Mouse (Mus musculus) urinary bladder, adult 18-20 months (tissue): ENCODE measurements at regions not wholly inside any gene's neighbourhood (a gene's known extent, or its start where the extent isn't known, plus 50 kb on each side); places are given as distances from the start of the nearest gene placed in this dataset.
"Not testable (repeated sequence)": the region's sequence is repeated elsewhere in the genome, so short reads cannot be mapped to it uniquely, and the experiment has no call there.

Experiments used
- DNase-seq, 2 experiments: peaks; one replicate each; pipeline ENCODE4 v3.0.0; 2022; ENCODE audit warnings: low spot score in 2 of 2, mixed read lengths in 2 of 2

DNA sequence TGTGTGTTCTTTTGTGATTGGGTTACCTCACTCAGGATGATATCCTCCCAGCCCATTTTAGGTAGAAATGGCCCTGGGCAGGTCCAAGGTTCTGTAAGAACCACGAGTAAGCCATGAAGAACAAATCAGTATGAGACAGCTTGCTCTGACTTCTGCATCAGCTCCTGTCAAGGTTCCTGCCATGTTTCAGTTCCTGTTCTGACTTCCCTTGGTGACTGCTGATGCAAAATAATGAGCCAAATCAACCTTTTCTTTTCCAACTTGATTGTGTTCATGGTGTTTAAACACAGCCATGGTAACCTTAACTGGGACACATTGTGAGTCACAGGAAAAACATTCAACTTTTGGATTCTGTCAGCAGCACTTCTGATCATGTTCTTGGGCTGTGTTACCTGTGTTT is 667.4 kb upstream of the Igfbp7 start:
- no peak for DNase-seq

DNA sequence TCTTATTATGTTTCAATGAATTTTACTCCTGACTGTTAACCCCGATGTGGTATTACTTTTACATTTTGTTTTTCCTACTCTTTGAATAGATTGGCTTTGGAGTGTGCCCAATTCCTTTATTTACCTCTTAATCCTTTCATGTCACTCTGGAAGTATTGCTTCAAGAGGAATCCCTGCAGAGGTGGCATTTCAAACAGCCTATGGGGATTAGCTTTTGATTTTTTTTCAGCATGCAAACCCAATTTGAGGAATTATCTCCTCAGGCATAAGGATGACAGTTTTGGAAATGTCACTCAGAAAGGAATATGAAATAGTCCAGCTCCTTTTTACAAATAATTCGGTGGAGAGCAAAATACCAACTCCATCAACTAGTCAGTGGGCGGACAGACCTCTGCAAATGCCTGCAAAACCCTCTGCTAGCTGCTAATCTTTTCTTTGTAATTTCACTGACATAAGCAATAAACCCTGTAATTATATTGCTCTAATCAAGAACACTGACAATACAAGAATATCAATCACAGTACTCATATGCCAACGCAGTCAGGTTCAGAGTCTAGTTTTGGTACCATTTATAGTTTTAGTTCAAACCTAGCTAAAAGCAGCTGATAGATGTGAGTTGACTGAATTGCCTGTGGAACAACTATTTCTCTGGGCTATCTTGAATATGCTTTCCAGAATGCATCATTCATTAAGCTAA is 624.9 kb upstream of the Igfbp7 start:
- no peak for DNase-seq

DNA sequence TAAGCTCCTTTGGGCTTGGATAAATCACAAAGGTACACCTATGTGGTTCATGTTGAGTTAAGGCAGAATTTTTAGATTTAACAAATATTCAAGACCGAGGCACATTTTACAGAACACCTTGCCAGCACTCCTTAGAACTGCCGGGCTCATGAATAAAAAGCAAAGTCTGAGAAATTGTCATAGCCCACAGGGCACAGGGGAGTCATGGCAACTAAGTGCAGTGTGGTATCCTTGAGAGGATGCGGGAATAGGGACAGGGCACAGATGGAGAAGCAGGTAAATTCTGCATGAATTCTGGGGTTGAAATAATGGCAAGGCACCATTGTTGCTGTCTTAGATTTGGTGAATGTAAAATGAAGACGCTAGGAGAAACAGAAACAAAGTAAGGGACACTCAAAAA is 609.7 kb upstream of the Igfbp7 start:
- no peak for DNase-seq

DNA sequence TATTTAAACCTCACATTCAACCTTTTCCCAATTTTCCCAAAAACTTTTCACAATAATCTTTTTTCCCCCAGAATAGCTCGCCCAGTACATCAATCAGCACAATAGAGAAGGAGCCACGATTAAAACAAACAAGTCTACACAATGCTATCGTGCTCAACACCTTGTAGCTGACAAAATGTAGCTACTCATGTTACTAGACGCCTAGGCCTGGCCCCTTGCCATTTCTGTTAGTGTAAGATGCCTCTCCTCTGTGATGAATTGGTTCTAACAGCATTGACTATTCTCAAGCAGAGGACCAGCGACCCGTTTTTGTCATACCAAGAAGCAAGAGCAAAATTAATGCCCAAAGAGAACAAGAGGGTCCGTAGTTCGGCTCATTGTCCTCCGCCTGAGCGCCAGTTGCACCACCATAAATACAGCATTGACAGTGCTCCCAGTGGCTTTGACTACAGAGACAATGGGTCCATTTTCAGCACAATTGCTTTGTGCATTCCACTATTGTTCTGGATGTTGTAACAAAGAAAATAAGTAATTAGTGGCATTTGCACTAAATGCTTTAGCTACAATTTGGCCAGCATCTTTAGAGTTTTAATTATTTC is 578.7 kb upstream of the Igfbp7 start:
- DNase-seq, result no peak

DNA sequence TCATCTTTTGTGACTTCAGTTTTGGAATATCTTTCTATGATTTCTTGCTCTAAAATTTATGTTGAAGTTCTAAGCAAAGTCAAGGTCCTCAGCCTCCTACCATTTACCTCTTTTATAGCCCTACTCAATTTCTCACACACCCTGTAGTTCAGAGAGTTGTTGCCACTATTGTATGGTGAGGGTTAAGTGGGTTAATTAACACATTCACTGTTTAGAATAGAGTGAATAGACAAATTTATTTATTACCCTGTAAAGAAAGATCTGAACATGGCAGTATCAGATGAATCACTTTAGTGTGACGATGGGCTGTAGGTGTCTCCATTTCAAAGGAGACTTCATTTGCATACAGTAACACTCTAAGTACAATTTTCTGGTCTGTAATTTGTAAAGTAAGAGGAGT is 577.4 kb upstream of the Igfbp7 start:
- DNase-seq, result no peak

DNA sequence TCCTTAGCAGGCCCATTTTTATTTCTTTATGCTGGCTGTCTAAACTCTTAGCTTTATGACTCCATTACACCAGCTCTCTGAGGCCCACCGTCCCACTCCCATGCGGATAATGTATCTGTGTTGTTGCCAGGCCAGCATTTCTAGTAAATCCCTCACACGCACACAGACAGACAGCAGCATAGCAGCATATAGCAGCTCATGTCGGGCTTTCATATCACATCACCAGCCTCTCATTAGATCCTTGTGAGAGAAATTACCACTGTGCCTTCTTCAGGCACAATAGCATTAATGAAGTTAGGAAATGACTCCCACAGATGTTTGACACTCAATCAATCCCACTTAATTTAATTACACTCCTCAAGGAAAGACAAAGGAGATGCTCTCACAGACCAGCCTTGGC is 532.2 kb upstream of the Igfbp7 start:
- not testable (repeated sequence) for DNase-seq

DNA sequence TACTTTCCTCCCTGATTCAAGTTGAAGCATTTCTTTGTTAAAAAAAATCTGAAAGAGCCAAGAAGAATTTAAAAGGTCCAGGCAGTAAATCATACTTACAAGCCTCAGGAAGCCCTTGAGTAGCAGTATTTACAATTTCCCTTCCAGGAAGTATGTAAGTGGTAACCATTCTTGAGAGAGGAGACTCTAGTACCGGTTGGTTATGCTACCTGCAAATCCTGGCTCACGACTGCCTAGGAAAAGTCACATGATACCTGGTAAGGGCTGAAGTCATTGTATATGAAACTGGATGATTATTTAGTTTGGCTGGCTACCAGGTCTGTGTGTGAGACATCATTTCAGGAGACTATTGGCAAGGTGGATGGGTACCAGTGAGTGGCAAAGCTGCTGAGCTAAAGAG is 524.0 kb upstream of the Igfbp7 start:
- DNase-seq, result no peak

DNA sequence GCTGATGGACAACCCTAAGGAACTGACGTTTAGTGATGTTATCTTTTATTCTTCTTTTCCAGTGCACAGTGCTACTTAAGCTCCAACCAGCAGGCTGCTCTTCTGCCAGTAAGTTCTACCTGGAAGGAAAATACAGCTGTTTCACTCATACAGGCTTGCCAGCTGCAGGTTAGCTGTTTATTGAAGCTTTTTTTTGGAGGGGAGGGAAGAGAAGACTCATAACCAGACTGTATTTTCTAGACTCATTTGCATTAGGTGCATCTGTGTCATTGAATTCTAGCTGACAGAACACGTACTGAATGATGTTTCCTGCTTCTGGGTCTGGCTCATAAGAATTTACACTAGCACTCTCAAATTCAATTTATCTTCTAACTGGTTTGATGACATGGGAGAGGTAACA is 513.3 kb upstream of the Igfbp7 start:
- no peak for DNase-seq

DNA sequence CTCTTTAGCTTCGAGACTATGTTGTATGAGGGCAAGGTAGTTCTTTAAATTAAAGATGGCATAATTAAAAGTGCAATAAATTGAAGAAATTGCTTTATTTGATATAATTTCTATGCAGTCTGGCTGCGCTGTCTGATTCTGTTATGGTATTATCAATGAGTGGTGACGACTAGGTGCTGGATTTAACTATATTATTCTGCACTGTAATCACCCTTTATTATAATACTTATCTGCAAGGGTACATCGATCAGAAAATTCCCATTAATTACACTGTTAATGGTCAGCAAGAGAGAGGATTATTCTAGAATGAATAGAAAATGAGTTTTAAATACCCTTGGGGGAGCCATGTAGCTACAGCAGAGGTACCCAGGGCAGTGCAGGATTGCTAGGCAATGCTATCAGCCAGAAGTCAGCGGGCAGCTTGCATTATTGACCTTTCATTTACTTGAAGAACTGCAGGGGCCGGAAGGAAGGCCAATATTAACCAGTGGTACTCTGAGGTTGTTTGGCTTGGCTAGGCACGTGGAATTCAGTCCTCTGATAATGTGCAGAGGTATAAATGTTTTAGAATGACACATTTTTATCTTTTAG is 509.3 kb upstream of the Igfbp7 start:
- DNase-seq, result no peak

DNA sequence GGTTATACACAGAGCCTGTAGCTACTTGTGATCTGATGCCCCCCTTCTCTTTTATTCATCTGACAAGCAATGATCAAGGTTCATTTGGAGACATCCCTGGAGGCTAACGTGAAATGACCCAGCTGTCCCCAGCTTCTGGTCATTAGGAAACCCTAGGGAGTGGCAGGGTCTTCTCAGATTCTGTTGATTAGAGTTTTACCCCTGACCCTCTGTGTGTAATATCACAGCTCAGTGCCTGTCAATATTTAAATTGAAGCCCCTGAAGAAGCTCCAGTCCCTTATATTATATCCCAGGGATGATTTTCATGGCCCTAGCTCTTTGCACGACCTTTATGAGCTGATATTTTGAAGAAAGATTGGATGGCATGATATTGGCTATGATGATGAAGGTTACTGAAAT is 508.5 kb upstream of the Igfbp7 start:
- DNase-seq, result no peak

DNA sequence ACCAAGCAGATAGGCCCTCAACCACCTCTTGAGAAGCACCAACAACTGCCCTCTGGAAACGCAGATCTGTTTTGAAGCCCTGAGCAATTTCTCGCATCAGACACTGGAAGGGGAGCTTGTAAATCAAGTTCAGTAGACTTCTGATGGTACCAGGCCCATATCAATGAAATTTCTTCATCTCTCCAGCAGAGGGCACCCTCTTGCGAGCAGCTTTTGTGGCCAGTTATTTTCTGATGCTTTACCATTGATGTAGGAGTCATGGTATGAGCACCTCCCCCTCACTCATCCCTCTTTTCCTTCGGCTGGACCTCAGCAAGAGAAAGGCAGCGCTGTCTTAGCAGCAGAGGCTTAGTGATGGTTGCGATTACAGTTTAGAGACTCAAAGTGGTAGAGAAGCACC is 501.4 kb upstream of the Igfbp7 start:
- DNase-seq, result no peak

DNA sequence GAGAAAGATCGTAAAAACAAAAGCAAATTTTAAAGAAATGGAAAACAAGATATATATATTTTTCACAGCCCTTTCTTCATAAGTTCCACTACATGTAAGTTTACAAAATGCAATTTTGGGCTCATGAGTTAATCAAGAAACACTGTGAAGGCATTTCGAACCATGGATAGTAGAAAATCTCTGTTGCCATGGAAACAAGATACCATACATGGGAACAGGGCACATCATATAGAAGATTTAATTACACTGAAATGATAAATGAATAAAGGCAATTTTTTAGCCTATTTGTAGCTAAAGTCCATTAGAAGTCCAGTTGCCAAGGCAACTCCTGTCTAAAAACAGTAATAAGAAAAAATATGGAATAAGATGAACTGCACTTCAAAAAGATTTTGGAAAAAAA is 484.2 kb upstream of the Igfbp7 start:
- not testable (repeated sequence) for DNase-seq

DNA sequence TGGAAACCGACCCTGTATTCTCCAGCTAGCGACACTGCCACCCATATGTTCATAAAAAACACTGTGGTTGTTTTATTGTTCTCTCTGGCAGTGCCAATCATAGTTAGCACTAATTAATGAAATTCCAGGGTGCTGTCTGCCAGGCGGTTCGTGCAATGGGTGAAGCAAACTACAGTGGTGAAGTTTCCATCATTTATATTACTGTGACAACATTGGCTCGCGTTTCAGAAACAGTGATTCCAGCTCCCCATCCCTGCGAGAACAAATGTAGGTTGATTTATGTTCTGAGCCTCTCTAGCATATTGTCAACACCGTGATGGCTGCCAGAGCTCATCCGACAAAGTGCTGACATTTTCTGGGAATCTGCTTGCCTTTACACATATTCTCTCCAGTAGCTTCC is 480.7 kb upstream of the Igfbp7 start:
- DNase-seq, result no peak

DNA sequence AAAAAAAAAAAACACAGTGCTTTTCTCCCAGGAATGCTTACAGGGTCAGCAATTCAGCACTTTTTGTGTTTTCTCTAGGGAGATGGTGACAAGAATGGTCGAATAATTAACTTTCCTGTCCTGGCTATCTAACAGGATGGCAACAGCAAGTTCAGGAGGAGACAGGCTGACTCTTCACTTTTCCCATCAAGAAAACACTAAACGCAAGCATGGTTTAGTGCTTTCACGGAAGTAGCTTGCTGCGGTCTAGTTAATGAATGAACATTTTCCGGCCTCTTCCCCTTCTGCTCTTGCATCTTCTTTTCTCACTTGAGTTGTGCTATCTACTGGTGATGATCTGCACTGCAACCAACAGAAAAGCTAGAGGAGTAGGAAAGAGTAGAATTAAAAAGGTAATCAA is 463.6 kb upstream of the Igfbp7 start:
- no peak for DNase-seq

DNA sequence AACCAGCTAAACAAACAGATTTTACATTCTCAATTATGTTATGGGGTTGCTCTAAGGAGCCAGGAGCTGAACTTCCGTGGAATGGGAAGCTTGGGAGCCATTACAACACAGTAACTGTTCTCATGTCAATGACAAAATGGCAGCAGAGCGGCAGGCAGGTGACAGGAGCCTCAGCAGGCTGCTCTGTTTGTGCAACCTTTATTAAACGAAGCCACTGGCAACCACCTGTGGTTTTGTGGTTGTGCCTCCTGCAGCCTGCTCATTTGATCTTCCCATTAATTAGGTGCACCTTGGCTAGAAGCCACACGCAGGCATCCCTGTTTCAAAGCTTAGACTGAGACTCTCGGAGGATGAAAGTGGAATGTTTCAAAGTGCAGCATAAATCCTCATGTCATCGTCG is 457.5 kb upstream of the Igfbp7 start:
- DNase-seq, result no peak

DNA sequence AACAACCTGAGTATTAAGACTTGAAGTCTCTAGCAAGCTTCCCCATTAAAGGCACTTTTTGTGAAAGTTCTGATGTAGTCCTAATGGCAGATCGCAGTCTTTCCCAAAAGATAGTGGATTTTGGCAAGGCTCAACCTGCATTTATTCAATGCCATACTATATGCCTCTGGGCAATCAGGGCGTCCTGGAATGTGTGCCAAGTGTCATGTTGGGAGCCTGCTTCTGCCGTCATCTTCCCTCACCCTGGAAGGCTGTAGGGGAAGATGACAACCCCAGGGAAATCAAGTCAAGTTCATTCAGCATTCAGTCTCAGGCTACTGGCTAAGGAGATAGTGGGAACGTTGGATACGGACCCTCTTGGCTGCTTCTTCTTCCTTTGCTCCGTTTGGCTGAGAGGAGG is 447.4 kb upstream of the Igfbp7 start:
- DNase-seq, result no peak

DNA sequence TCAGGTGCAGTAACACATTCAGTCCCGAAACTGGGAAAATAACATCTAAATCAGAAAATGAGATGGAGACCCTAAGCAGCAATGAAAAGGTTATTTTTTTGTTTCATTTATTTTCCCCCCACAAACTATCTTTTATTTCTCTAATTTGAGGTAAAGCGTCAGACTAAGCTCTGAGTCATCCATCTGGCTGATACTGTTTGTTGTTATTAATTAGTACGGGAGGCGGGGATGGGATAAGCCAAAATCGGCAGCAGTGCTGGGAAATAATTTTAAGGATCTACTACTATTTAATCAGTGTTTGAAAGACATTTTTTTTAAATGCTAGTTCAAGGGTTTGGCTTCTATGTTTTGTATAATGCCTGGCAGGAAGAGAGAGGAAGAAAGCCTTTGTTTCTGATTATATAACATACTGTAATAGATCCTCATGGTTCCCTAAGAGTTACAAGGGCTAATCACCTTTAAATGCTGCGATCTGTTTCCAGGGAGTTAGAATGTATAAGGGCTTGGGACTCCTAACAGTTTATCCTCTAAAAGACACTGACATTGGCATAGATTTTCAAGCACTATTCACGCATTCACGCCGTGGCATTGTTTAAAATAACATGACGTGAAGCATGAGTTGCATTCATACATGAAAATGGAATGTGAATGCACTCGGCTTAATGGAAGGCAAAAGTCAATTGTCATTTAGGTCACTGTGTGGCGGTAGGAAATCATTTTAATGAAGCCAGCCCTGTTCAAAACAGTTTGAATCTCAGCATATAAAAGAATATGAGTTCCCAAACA is 446.4 kb upstream of the Igfbp7 start:
- no peak for DNase-seq

DNA sequence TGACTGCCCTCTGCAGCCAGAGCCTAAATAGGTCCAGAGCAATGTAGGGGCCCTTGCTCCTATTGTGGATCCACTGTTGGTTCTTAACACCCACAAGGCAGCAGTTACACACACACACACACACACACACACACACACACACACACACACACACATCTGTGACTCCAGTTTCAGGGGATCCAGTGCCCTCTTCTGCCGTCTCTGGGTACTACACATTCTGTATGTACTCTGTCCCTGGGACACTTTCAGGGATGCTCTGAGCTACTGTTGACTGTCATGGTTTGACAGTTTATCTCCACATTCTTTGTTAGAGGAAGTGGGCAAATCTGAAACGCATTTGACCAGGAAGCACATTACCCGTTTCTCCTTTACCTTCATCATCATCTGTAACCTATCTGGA is 443.8 kb upstream of the Igfbp7 start:
- no peak for DNase-seq

DNA sequence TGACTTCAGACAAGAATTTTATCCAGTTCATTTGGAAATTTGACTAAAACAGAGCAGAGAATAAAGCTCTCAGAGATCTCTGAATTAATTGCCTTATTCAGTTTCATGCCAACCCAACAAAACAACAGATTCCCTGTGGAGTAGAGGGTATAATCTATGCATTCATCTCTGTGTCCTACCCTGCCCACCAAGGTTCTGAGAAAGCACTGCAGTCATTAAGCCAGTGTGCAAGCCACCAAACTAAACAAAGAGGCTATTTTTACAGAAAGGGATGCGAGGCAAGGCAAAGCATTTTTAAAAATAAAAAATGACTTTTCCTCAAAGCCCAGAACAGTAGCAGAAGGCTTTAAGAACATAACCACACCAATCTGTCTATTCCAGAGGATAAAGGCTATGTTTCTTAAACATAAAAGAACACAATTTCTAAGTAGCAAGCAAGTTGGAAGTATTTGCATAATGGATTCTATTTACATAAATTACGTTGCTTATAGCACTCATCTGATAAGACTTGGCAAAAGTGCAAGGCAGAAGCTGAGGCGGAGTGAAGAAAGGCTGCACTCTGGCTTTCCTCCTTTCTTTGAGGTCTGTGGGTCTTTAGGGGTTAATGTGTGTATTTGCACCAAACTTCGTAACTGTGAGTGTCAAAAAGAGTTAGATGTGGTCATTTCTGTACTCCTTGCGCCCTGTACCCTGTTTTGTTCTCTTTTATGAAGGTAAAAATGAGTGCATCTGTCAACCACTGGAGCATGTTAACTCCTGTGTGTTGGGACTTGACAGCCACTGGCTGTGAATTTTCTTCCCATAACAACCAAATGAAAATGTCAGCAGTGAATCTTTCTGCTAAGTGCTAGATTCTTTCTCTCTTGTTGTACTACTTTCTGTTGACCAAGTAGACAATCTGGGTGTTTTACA is 430.6 kb upstream of the Igfbp7 start:
- DNase-seq, result no peak

DNA sequence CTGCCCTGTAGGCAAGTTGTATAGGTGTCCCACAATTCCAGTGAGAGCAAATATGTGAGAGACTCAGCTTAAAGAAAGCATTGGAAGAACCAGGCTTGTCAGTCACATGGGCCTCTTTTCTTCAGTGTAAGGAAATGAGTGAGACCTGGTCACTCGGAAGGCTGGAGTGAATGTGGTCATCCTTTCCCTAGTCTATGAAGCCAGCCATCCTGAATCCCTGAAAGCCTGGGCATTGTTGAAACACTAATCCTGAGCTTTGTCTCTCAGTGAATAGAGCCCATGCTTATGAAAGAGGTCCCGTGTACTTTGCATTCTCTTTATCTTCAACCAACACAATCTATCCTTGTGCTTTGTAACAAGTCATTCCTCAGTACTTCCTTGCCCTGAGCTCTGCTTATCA is 420.1 kb upstream of the Igfbp7 start:
- DNase-seq, result no peak

DNA sequence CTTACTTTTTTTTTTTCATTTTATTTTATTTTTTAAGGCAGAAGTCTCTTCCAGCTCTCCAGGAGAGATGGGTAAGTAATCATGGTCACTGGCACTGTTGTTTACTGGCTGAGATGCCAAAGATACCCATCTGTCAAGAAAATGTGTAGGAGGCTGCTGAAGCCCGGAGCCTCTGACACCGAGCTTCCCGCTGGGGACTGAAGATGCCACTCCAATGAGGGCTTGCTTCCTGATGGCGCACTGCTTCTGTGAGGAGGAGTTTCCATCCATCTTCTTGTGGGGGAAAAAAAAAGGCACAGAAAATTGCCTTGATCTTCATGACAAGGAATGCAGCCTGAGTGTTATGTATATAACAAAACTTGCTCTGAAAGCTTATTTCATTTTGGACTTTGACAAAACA is 418.2 kb upstream of the Igfbp7 start:
- DNase-seq, result no peak
